Mouse (Mus musculus) CD4-positive, CD25-positive, alpha-beta regulatory T cell, adult 2 months (primary cell): ENCODE measurements around the gene Hoxa7.

Experiments used
- DNase-seq: peaks from one replicate; pipeline ENCODE4 v3.0.0-alpha.2; 2012; ENCODE audit warnings: low read depth, low spot score

Hoxa7 gene

DNA sequence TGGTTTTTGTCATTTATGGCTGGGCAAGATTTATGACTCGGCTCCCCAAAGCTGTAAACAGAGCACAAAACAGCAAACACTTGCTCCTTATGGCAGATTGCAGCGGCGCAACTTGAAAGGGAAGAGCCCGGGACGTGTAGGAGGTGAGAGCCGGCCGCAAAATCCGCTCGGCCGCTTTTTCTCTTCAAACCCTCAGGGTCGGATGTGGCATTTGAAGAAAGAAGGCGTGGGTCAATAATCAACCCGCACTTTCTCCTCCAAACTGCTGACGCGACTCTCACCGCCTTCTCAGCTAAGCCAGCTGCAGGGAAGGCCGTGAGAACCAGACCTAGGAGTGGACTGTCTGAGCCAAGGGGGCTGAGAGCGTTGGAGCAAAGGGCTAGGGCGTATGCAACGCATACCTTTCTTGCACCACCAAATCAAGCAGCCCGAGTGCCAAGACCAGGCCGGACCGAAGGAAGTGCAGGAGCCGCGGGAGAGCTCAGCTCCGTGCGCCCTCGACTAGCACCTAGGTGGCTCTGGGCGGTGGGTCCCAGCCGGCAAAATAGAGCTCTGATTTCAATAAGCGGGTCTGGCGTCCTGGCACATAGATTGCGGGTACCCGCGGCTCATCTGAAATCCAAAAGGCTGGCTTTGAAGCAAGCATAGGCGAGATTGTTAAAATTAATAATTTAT lies 44.5 kb downstream of the Hoxa7 start, which contains the start of gene 5730596B20Rik:
TSS of gene 5730596B20Rik (plus strand) at position 438 of the 675 bp plus-strand sequence.
- no peak for DNase-seq

DNA sequence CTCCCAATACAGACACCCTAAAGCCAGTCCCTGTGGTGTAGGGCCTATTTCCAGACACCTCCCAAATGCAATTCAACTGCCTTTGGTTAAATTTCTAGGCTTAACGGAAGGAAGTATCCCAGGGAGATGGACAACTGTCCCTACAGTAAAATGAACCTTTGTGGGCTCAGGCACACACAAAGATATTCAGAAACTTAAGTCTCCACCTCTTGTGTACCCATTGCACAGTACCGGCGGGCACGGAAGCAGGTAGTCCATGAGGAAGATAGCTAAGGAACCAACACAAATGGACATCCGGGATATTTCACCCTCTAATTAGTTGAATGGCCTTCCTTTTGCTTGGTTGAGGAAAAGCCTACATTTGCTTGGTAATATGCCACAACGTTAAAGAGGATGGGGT lies 45.3 kb downstream of the Hoxa7 start:
- no peak for DNase-seq

DNA sequence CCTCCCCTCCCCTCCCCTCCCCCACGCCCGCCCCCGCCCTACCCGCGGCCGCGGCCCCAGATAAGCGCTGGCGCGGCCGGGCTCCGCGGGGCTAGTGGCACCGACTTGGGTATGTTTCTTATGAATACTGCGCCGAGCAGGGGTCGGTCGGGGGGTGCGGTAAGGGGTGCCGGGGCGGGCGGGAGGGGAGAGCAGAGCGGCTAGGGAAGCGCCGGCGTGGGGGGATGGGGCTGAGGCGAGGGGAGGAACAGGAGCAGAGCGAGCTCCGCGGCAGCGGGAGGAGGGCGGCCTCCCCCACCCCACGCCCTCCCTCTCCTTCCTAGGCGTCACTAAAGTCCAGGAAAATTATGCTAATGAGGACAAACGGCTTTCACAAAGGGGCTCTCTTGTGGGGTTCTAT lies 45.8 kb downstream of the Hoxa7 start:
- DNase-seq = no peak

DNA sequence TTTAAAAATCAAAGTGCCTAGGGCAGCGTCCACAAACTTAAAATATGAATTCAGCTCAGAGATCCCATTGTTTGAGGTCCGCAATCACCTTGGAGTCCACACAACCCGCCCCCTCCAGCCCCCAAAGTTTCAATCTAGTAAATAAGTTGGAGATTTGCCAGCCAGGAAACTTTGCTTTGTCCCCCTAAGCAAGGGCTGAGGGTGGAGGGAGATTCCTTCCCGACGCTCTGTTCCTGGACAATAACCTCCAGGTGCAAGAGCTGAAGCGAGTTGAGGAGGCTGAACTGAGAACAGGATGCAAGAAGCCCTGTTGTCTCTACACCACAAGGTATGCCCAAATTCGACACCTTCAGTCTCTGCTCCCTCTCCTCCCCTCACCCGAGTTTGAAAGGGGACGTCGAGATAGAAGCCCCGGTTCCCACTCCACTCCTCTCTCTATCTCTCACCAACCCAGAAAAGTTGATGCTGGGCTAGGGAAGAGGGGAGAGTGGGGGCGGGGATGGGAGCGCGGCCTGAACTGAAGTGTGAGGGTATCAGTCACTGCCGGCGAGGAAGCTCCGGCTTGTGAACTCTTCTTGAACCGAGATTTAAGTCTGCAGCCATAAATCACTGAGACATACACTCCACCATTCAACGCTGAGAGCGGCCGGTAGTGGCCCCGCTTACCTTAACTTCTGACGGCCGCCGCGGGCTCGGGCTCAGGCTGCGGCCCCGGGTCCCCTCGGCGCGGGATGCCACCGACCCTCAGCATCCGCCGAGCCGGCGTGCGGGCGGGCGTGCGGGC lies 46.5 kb downstream of the Hoxa7 start:
- no peak for DNase-seq

DNA sequence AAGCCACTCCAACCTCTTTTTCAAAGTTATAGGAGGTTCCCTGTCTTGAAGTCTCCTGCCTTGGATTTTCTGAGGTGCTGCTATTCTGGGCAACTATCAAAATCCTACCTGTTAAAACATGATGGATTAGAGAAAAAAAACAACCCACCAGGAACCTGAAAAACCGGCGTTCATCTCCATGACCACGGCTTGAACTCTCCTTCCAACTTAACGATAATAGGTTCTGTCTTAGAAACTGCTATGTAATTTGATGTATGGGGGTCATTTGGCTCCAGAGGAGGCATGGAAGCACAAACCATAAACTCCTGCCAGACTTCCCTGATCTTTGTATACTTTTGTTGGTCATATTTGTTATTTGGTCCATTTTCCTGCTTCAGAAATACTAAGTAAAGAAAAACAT lies 48.0 kb downstream of the Hoxa7 start:
- no peak for DNase-seq

DNA sequence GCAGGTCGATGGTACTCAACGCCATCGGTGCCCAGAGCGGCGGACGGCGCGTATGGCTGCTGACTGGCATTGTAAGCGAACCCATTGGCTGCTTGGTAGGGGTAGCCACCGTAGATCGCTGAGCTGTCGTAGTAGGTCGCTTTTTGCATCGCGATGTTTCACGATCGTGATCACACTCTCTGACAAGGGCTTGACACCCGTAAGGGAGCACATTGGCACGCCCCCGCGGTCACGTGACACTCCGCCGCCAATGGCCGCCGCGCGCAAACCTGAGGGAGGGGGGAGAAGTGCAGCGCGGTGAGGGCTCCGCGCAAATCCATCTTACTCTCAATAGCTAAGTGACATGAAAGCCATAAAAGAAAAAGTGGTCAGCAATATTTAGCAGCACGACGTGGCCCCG lies 49.2 kb downstream of the Hoxa7 start:
- DNase-seq = no peak

DNA sequence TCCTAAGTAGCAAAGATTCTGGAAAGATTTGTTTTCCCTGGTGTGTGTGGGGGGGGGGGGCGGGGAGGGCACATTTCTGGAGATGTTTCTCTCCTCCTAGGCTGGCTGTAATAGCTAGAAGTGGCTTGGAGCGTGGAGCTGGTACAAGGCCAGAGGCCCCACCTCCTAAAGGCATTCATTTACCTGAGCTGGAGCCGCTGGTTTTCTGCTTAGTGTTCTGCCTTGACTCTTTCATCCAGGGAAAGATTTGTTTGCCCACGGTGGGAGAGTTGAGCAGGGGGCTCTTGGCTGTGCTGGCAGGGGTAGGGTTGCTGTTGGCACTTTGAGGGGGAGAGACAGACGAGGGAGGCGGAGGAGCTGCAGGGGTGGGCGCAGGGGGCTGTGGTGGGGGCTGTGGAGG lies 49.7 kb downstream of the Hoxa7 start:
- no peak for DNase-seq

DNA sequence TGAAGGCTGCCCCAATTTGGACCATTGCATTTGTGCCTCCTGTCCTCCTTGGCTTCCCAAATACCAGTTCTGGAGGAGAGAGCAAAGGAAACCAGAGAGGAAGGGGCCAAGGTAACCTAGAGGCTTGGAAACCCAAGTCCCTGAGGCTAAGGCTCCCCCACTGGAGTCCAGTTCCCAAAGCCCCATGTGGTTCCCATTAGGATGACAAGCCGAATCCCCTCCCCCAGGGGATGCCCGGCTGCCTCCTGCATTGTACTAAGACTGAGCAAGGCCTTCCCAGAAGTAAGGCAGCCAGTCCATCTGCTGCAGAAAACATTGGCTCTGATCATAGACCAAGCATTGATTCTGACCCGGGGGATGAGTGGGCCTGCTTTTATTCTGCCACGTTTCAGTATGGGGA lies 50.3 kb downstream of the Hoxa7 start:
- no peak for DNase-seq

DNA sequence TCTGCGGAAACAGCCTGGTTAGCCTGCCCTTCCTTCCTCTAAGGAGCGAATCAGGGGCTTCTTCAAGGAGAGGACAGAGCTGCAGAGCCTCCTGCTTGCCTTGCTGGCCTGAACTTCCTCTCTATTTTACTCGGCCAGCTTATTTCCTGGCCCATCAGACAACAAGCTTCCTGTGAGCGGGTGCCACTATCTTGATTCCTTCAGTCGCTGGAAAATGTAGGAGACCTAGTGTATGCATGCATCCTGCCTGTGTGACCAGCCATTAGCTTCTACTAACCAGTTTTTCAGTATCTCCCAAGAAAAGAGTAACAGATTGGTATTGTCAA lies 50.8 kb downstream of the Hoxa7 start:
- DNase-seq = no peak

DNA sequence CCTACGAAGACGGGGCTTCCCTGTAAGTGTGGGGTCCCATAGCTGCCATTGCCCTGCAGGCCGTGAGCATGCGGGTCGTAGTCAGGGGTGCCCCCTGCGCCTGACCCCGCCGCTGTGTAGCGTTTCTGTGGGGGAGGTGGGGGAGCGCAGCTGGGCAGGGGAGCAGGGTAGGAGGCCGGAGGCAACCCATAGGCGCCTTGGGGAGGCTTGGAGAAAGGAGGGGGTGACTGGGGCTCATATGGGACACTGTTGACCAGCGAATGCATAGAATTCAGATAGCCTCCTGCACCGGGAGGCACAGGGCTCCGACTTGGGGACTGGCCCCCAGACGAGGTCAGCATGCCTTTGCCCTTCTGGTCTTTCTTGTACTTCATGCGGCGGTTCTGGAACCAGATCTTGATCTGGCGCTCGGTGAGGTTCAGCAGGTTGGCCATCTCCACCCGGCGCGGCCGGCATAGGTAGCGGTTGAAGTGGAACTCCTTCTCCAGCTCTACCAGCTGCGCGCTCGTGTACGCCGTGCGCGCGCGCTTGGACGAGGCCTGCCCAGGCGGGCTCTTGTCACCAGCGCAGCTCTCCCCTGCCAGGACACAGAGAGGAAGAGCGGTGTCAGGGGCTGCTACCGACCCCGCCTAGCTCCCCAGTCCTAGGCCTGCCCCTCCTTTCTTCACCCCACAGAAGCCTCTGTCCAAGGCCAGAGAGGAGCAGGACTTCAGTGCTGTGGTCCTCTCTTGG lies 51.3 kb downstream of the Hoxa7 start:
- DNase-seq = no peak

DNA sequence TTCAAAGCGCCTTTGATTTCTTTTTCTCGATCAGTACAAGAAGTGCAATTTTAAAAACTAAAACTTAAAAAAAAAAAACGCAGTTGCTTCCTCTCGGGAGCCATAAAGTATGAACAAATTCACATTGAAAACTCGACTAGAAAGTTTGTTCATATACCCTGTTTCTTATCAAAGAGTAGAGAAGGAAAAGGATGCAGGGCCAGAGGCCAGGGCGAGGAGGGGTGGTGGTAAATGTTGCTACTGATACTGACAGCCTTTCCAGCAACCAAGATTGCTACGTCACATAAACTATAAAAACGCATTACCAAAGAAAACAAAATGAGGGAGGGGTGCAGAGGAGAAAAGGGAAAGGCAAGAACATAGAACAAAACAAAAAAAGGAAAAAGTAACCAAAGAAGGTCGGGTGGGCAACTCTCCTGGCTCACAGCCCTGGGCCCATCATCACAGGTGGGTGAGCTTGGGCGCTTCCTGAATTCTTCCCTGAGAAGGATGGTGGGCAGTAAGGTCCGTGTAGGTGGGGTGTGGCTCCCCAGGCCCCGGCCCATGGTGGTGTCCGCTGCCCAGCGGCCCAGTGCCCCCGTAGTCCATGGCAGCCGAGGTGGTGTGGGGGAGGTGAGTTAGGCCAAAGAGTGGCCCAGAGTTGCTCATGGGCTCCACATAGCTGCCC lies 52.0 kb downstream of the Hoxa7 start:
- no peak for DNase-seq

DNA sequence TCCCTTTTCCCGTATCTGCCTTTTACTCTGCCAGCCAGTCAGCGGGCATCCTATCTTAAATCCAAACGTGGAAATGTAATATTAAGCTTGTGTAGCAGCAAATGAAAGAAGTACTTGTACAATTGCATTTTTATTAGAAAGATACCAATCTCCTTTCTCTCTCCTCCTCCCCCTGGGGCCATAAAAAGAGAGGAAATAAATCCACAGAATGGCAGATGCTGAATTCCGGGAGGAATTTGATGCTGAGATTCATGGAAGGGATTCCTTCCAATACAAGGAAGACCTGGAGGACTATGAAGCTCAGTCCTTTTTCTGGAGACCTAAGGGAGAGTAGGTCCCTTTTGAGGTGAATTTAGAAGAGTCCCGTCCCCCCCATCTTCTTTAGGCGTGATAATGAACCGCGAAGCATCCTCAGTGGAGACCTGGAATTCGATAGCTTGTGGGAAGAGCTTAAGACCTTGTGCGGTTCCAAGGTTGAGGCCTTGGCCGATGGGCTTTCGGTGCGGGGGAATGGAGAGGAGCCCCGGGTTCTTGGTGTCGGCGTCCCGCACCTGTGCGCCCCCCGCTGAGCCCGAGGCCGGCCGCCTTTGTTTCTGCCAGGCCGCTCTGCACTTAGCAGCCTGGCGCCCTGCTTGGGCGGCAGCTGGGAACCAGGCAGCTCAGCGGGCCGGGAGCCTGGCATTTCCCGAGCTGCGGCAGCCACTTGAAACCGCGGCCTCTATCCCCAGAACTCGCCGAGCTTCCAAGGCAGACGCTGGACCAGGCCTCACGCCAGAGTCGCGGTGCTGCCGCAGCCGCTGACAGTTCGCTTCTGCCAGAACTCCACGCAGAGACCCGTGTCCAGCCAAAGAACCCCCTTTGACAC lies 53.2 kb downstream of the Hoxa7 start:
- no peak for DNase-seq

DNA sequence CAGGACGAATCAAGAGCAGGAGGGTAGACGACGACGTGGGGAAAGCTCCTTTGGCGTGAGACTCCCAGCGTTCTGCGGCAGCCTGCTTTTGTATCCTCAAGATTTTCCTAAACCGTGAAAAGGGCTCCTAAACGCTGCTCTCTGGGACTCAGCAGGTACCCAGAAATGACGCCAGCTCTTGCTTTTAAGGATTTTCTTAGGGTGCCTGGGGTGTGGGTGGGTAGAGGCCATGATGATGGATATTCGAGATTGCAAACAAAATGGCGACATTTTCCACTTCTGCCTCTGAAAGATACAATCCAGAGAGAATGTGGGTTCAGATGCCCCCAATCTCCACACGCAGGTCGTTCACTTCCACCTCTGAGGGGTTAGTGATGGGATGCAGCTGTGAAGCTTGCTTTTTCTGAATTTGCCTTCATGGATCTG lies 53.9 kb downstream of the Hoxa7 start:
- no peak for DNase-seq

DNA sequence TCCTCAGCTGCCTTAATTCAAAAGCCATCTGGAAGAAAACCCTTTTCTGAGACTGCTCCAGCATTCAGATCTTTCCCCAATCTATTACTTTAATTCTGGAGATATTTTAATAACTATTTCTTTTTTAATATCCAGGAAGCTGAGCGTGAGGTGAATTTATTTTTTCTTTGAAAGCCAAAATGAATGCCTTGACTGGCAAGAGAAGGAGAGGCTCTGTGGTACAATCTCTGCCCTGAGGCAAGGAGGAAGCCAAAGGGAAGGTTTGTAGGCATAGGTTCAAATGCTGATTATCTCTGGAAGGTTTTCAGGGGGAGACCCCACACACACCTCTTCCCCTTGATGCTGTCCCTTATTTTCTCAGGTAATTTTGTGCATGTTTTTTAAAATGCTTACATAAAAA lies 54.5 kb downstream of the Hoxa7 start:
- DNase-seq = no peak

DNA sequence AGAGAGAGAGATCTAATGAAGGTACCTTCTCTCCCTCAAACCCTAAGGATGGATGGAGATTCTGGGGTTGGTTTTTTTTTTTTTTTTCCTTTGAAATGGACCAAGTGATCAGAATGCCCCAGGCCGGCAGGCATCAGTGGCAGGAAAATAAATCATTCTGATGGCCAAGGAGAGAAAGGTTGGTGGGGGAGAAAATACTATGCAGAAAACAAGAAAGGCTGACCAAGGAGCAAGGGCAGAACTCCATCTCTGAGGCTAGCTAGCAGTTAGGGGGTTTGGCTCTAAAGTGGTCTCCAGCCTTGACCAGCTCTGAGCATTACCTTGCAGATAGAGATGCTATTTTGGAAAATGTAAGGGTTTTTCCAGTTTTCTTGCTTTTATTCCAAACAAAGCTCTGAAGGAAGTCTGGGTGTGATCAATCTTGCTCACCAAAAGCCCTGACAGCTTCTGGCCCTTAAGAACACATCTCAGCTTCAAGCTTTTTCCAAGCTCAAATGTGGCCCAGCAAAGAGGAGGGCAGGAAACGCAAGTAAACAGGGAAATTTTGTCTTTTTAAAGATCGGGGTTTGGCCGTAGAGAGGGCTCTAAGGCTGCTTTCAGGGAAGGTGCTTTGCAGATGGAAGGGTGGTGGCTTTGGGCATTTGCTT lies 55.1 kb downstream of the Hoxa7 start:
- DNase-seq = no peak

DNA sequence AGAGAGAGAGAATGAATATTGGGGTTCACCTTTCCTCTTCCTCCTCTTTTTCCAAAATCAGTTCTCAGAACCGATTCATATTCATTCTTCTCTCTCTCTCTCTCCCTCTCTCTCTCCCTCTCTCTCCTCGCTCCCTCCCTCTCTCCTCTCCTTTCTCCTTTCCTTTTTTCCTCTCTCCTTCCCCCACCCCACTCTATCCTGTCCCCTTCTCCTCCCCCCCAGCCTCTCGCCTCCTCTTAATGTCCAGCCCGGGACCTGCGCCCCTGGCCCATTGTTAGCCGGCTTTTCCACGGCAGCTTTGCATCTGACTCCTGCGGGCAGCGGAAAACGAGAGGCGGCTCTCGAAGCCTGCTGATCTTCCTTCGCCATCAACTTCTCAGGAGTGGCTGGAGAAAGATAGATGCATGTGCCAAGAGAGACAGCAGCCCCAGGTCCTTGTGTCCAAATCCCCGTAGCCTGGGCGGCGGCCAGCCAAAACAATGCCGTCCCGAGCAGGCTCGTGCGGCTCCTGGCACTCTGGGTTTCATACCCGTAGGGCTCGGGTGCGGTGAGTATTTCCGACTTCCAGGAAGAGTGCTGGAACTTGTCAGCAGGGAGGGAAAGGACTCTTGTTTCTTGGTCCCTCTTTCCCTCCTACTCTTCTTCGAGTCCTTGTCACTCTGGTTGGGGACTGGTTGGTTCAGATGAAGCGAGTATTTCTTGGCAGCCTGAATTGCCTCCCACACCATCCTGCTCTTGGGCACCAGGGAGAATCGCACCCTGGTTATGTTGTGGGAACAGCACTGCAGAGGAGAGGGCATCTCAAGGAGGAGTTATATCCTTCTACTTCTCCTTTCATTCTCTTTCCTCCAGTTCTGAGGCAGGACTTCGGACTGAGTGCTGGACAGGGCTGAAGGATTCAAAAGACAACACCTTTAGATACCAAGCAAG lies 55.9 kb downstream of the Hoxa7 start:
- no peak for DNase-seq

DNA sequence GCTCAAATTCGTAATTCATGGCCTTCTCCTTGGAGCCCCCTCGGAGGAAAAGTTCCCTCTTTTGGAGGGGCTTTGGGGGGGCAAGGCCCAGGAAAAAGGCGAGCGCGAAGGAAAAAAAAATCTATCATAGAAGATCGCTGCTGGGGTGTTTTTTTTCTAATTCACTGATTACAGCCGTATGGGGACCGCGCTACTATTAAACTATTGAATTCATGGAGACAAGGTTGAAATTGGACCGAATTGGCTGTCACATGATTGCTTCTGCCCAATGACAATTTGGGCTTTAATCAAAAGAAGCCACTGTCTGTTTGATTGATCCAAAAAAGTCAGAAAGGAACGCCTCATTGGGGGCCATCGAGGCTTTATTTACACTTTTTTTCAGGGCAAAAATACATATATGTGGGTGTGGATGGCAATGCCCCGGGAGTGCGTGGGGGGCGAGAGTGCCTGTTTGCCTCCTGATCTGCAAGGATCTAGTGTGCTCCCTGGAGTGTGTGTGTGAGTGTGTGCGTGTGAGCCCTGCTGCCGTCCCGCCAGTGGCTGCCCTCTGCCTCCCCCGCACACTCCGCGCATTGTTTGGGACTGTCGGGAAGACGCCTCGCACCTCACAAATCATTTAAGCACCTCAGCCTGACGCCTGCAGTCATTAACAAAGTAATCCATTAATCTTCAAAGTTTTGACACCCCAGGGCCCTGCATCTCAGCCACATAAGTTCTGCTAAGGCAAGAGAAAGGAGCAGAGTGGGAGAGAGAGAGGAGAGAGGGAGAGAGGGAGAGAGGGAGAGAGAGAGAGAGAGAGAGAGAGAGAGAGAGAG lies 56.8 kb downstream of the Hoxa7 start, which contains the start of gene Hoxa2:
TSS of gene Hoxa2 (minus strand) at position 206 of the 815 bp plus-strand sequence.
- DNase-seq = no peak
